Mouse (Mus musculus) C2C12 (cell line): ENCODE measurements around the gene Cmpk2. TPM values are rescaled to one million over a fixed set of nuclear protein-coding genes. Genes with fewer than 3 reads are reported as not detected.
"Not testable (repeated sequence)": the region's sequence is repeated elsewhere in the genome, so short reads cannot be mapped to it uniquely, and the experiment has no call there.

Experiments used
- H3K27me3 ChIP-seq: one replicate; pipeline ENCODE4 v1.6.1; 2011; ENCODE audit not compliant: control insufficient read depth, insufficient read depth, insufficient read length
- H3K36me3 ChIP-seq: one replicate; pipeline ENCODE4 v1.6.1; 2011; ENCODE audit not compliant: control insufficient read depth, insufficient read depth
- H3K4me3 ChIP-seq: one replicate; pipeline ENCODE4 v1.5.1; 2011; ENCODE audit warnings: mild to moderate bottlenecking, control low read depth; ENCODE audit not compliant: poor library complexity, insufficient read depth, severe bottlenecking
- H3K79me2 ChIP-seq: one replicate; pipeline ENCODE4 v1.6.1; 2011; ENCODE audit not compliant: control insufficient read depth, insufficient read depth
- H3K79me3 ChIP-seq: one replicate; pipeline ENCODE4 v1.6.1; 2011; ENCODE audit warnings: low read depth, control low read depth
- H3ac ChIP-seq: one replicate; pipeline ENCODE3; 2011; ENCODE audit warnings: low read depth; ENCODE audit not compliant: control insufficient read depth, insufficient read length
- CEBPB ChIP-seq: IDR thresholded peaks from one replicate; pipeline ENCODE4 v1.6.1; 2011; ENCODE audit warnings: low read depth, mild to moderate bottlenecking, control low read depth, moderate library complexity
- CTCF ChIP-seq: IDR thresholded peaks from one replicate; pipeline ENCODE4 v1.5.1; 2011; ENCODE audit not compliant: control insufficient read depth, insufficient read depth, insufficient read length
- FOSL1 ChIP-seq: IDR thresholded peaks from one replicate; pipeline ENCODE4 v1.8.0; 2011; ENCODE audit warnings: mild to moderate bottlenecking, low read length; ENCODE audit not compliant: poor library complexity, insufficient read depth, severe bottlenecking
- MAX ChIP-seq: IDR thresholded peaks from one replicate; pipeline ENCODE4 v1.6.1; 2011; ENCODE audit warnings: mild to moderate bottlenecking, control low read depth
- MYOD1 ChIP-seq: IDR thresholded peaks from one replicate; pipeline ENCODE4 v1.6.1; 2011; ENCODE audit warnings: low read depth; ENCODE audit not compliant: control insufficient read depth, insufficient read length
- MYOG ChIP-seq: IDR thresholded peaks from one replicate; pipeline ENCODE4 v1.6.1; 2011; ENCODE audit not compliant: control insufficient read depth, insufficient read length; ENCODE audit errors: extremely low read depth
- USF1 ChIP-seq: IDR thresholded peaks from one replicate; pipeline ENCODE4 v1.6.1; 2011; ENCODE audit warnings: low read depth, mild to moderate bottlenecking, control low read depth, moderate library complexity
- polyA plus RNA-seq: library from polyadenylated mRNA; unstranded; fragments of >200 nt; fragmentation: generic; extraction: Trizol; gene quantifications from one replicate; pipeline ENCODE4 v1.2.1, GENCODE M21; 2012; ENCODE audit warnings: missing spikeins

The Cmpk2 gene
- polyA plus RNA-seq, 1 experiment, result 0.02 TPM

DNA sequence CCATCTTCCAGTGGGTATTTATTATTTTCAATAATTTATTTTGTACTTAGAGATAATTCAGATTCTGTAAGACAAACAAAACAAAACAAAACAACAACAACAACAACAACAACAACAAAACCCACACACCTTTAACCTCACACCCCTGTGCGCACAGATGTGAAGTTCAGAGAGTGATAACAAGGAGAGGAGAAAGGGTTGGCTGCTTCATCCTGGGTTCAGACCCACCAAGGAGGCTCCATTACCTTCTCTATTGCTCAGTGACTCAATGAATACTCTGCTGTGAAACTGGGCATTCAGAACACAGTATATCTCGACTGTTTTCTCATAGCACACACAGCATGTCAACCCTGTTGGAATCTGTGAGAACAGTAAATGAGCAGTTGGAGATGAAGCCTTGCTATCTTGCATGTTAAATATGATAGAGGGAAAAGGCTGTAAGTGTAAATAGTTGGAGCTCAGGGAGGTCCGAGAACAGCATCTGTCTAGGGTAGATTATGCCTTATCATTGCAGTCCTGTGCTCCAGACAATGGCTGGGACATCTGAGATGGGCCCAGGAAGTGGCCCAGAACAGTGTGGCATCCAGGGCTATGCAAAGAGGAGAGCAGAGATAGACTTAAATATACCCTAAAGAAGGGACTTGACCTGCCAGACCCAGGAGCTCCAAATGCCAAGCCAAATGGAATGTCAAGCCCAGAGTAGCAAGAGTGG is 3.9 kb downstream of the Cmpk2 start:
- Histone ChIP-seq H3K36me3 (no peaks in the 10 kb centered on the region), H3K4me3 (no peak overlapping the region), H3ac (no peak overlapping the region), H3K79me3 (no peaks in the 10 kb centered on the region), H3K27me3 (no peaks in the 10 kb centered on the region), H3K79me2 (no peaks in the 10 kb centered on the region)
- TF ChIP-seq MYOG, result no peak

DNA sequence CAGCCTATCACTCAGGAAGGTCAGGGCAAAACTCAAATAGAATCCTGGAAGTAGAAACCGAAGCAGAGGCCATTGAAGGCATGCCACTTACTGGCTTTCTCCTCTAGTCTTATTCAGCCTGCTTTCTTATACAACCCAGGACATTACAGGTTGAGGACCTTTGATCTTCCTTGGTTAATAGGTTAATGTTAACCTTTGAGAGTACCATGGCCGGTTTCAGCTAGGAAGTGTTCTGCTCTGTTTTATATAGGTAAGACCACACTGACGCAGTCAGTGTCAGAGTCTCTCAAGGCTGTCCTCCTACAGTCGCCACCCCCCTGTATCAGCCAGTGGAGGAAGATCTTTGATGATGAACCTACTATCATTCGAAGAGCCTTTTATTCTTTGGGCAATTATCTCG is 4.7 kb downstream of the Cmpk2 start:
- TF ChIP-seq MYOG, result no peak
- no peak for TF ChIP-seq CTCF
- no peak for TF ChIP-seq USF1
- TF ChIP-seq MYOD1, result no peak
- no peak for TF ChIP-seq MAX
- no peak for TF ChIP-seq FOSL1
- no peak for TF ChIP-seq CEBPB
- Histone ChIP-seq H3ac (no peak overlapping the region), H3K4me3 (no peak overlapping the region), H3K27me3 (no peaks in the 10 kb centered on the region), H3K36me3 (no peaks in the 10 kb centered on the region), H3K79me2 (no peaks in the 10 kb centered on the region), H3K79me3 (no peaks in the 10 kb centered on the region)

DNA sequence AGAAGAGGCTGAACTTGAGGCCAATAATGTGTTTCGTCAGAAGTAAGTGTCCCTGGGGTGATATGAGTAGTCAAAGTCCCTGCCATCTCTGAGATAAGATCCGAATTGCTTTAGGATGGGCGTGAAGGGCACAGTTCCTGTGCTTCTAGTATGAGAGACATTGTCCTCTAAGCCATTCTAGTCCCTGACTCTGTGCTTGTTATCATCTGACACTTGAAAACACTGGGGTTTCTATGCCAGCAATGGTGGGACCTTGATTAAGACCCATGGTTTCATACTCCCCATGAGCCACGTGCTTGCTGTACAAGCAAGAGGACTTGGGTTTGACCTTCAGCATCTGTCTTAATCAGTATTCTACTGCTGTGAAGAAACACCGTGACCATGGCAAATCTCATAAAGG is 8.2 kb downstream of the Cmpk2 start:
- TF ChIP-seq CEBPB, result no peak
- no peak for TF ChIP-seq MYOG
- no peak for TF ChIP-seq USF1
- no peak for TF ChIP-seq MYOD1
- no peak for TF ChIP-seq MAX
- TF ChIP-seq FOSL1, result no peak
- no peak for TF ChIP-seq CTCF
- no peaks in the 10 kb centered on the region for H3K79me2 ChIP-seq
- H3K27me3 ChIP-seq, result no peaks in the 10 kb centered on the region
- no peaks in the 10 kb centered on the region for H3K36me3 ChIP-seq
- H3K79me3 ChIP-seq, result no peaks in the 10 kb centered on the region
- H3K4me3 ChIP-seq, result no peak overlapping the region
- no peak overlapping the region for H3ac ChIP-seq

DNA sequence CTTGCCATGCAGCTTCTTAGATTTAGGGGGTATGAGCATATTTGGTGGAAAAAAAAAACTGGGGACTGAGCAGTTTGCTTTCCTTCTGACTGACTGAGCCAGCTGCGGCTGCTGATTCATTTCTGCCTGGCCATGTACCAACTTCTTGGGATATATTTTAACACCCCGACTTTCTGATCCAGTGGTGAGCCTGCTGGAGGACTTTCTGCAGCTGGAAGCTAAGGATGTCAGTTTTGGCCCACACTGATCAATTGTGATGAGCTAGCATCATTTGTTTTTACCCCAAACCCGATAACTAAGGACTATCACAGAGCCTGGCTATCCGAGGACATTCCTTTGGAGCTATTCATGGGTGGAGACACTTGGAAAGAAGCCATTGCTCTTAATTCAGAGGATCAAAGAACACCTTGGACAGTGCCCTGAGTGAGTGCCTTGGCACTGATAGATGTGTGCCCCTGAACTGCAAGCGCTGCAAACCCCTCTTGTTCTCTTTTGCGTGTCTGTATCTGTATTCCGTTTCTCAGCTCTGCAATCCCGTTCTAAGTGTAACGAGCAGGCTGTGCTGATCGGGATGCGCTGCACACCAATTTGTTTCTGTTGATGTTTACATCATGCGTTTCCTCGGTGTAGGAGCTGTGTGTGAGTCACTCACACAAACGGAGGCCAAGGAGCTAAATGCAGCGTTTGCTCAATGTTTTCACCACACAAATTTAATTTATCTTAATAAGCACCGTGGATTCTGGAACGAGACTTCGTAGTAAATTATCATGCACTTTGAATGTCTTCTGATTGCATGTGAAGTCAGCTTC is 9.4 kb downstream of the Cmpk2 start:
- Histone ChIP-seq H3K4me3 (no peak overlapping the region), H3ac (no peak overlapping the region), H3K79me3 (no peaks in the 10 kb centered on the region), H3K27me3 (no peaks in the 10 kb centered on the region), H3K36me3 (no peaks in the 10 kb centered on the region), H3K79me2 (no peaks in the 10 kb centered on the region)
- TF ChIP-seq USF1, result no peak
- TF ChIP-seq MYOG, result no peak
- TF ChIP-seq CTCF, result no peak
- no peak for TF ChIP-seq MAX
- TF ChIP-seq CEBPB, result no peak
- TF ChIP-seq FOSL1, result no peak
- TF ChIP-seq MYOD1, result peak; percentile 55

DNA sequence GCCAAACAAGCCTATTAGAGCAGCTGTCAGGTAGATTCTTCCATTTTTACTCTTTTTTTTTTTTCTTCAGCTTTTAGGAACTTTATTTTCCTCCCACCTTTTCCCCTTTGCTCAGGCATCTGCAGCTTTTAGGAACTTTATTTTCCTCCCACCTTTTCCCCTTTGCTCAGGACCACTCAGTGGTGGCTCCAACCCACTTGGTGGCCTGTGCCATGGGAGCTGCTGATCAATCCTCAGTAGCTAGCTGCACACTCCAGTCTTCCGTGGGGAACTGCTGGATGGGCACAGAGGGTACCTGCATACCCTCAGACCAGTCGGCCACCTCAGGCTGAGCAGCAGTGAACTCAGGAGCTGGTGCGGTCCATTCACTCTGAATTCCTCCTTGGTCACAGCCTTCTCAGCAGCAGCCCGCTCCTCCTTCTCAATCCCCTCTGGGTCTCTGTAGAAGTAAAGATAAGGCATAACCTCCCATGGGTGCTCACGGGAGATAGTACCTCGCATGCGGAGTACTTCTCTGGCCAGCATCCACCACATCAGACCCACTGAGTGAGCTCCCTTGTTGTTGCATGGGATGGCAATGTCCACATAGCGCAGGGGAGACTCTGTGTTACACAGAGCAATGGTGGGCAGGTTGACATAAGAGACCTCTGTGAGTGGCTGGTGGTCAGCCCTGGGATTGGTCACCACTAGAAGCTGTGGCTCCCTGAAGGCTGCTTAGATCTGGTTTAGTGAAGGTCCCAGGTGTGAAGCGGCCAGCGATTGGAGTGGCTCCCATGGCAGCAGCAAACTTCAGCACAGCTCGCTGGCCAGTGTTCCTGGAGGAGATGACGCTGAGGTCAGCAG is 17.0 kb downstream of the Cmpk2 start:
- H3K79me2 ChIP-seq, H3ac ChIP-seq, H3K36me3 ChIP-seq, H3K79me3 ChIP-seq, H3K4me3 ChIP-seq, H3K27me3 ChIP-seq: not testable (repeated sequence)
